Mouse (Mus musculus): ENCODE results near the gene Gm28308.

DNA sequence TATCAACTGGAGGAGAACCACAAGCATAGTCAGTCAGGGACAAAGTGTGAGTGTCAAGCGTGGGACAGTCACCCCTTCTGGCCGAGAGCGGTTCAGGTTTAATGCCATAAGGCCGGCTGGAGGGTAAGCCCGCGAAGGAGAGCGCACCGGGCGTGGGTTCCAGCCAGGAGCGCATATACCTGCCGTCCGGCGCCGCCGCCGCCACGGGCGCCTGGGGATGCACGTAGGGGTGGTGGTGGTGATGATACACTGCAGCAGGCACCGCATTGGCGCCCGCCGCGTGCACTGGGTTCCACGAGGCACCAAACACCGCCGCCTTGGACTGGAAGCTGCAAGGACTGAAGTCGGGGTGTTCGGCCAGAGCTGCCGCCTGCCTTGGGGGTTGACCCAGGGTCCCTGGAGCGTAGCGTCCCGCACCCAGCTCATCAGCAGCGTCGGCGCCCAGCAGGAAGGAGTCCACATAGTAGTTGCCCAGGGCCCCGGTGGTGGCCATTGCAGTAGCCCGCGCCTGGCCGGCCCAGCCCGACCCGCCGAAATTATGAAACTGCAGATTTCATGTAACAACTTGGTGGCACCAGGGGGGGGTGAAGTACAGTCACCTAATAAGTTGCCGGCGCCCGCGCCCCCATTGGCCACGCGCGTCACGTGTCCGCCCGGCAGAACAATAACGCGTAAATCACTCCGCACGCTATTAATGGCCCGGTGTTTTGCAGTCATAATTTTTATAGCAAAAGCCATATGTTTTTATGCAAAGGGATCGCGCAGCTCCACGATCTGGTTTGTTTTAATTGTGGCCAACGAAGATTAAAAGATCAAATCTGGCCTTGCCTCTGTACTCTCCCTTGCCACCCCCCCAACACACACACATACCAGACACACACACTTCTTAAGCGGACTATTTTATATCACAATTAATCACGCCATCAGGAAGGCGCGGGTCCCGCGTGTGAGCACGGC, 12.8 kb upstream of the Gm28308 start:
- TF ChIP-seq CTCF (IDR thresholded peaks at IDR 0.05; ENCODE audit: borderline replicate concordance, extremely low read depth, insufficient read depth, insufficient read length) (no peak), POLR2A (IDR thresholded peaks at IDR 0.05; ENCODE audit: borderline replicate concordance, extremely low read depth, insufficient read depth, insufficient read length, poor library complexity, severe bottlenecking) (no peak)
